Mouse (Mus musculus) adrenal gland, postnatal 4 days (tissue): ENCODE results near the gene Agtr2. TPM values are rescaled to one million over a fixed set of nuclear protein-coding genes. Genes with fewer than 3 reads are reported as not detected.
"Not testable (repeated sequence)": the region's sequence is repeated elsewhere in the genome, so short reads cannot be mapped to it uniquely, and the experiment has no call there.

Source experiments
- DNase-seq, 2 experiments: peaks; one replicate each; pipeline ENCODE4 v3.0.0; 2021 to 2022; ENCODE audit warnings: low spot score in 2 of 2, mixed read lengths in 2 of 2
- long read RNA-seq, 2 experiments: library from polyadenylated mRNA; stranded (forward); transcript quantifications; one replicate each; pipeline ENCODE4 v2.0.0; 2021
- total RNA-seq, 2 experiments: library from RNA; stranded (reverse); gene quantifications; 2 replicates each; pipeline ENCODE4 v1.2.3; 2021

The Agtr2 gene
- total RNA-seq = 100 to 1,000 TPM; 142 to 225 TPM
- long read RNA-seq, experiment 1, transcript Agtr2-201 (3 exons, 3,283 nt) = major isoform, 28 of 34 reads
- long read RNA-seq, experiment 1, partial matches to known transcripts = 0 of 34 reads
- long read RNA-seq, experiment 1, other reads (novel, unspliced or antisense) = 6 of 34 reads
- long read RNA-seq, experiment 2, transcript Agtr2-201 (3 exons, 3,283 nt) = major isoform, 68 of 83 reads
- long read RNA-seq, experiment 2, partial matches to known transcripts = 12 of 83 reads
- long read RNA-seq, experiment 2, other reads (novel, unspliced or antisense) = 2 of 83 reads

DNA sequence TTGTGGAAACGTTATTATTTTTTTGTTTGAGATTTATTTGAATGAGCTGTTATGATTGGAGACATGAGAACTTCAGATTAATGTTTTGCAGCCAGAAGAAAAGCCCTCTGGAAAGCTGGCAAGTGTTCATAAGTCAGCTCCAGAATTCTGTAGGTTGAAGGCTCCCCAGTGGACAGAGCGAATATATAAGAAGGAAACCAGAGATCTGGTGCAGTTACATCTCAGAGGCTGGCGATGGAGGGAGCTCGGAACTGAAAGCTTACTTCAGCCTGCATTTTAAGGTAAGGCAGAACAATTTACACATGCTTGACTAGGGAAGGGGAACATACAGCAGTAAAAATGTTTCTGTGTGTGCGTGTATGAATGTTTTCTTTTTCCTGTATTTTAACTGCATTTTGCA is at the start of gene Agtr2:
Gene Agtr2 (plus strand): TSS at position 131 of the 400 bp plus-strand sequence.
- DNase-seq = no peak

DNA sequence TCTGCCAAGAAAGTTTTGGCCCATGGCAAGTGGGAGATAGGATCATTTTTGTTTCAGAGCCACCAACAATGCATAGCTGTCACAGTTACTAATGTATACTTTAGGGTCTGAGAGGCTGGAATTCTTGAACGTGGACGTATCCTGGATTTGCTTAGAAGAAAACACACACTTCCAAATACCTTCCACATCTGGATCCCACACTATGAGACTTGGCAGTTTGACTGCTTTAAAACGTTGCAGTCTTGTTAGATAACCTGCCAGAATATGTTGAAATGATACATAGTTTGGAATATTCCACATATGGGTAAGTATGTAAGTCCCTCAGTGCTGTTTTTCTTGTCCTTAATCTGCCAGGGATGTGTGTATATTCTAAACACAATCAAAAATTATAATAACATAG is 31.8 kb upstream of the Agtr2 start:
- DNase-seq = no peak

DNA sequence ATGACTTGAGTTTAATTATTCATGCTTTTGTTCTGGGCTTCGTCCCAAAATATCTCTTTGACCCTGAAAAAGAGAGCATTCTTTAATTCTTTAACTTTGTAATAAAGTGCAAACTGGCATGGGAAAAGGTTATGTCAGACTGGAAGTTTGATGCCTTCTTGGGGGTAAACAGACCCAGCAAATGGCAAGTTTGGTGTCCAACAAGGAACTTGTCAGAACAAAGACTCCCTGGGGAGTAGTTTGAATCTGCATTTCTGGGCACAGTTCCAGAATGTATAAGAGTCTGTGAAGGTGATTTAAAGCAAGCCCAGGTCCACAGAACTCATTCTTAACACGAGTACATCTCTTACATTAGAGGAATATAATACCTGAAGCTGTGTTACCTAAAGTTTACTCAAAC is 3.8 kb downstream of the Agtr2 start:
- DNase-seq = no peak

DNA sequence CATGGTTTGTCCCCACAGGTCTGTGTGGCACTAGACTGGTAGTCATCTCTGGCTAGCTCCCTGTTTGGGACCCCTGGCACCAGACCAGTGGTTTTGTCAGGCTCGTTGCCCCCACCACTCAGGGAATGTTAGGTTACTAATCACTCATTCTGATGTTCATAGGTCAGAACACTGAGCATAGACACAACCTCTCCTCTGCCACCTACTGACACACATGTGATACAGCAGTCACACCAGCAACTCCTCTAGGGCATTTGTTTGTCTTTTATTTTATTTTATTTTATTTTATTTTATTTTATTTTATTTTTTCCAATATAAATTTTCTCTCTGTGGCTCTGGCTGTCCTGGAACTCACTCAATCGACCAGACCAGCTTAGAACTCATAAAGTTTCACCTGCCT is 15.9 kb downstream of the Agtr2 start:
- no peak for DNase-seq

DNA sequence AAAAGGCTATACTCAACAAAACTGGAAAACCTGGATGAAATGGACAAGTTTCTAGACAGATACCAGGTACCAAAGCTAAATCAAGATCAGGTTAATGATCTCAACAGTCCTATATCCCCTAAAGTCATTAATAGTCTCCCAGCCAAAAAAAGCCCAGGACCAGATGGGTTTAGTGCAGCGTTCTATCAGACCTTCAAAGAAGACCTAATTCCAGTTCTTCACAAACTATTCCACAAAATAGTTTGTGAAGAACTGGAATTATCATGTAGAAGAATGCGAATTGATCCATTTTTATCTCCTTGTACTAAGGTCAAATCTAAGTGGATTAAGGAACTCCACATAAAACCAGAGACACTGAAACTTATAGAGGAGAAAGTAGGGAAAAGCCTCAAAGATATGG is 23.0 kb downstream of the Agtr2 start:
- not testable (repeated sequence) for DNase-seq

DNA sequence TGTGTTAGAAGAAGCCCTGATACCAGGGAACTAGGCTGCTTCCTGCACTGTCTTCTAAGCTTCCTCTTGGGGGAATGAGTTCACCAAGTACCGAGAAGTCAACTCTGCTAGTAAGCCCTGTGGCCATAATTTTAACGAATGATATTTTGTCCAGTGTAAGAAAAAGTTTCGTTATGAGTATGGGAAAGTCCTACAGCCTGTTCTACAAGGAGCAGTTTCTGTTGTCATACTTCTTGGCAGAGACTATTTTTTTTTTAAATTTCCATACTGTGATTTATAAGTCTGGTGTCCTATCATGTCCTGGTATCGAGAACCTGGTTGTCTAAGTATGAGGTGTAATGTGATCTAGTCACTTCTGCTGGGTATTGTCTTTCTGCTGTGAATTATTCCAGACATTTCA is 38.2 kb downstream of the Agtr2 start:
- no peak for DNase-seq

Other genes with a start within 250 kb of the Agtr2 start
- gene Slc6a14, start 230.4 kb downstream of the Agtr2 start, total RNA-seq = under 1 TPM; 0.14 to 0.17 TPM